Mouse (Mus musculus): ENCODE measurements at regions not wholly inside any gene's neighbourhood (a gene's known extent, or its start where the extent isn't known, plus 50 kb on each side); places are given as distances from the start of the nearest gene placed in this dataset.

DNA sequence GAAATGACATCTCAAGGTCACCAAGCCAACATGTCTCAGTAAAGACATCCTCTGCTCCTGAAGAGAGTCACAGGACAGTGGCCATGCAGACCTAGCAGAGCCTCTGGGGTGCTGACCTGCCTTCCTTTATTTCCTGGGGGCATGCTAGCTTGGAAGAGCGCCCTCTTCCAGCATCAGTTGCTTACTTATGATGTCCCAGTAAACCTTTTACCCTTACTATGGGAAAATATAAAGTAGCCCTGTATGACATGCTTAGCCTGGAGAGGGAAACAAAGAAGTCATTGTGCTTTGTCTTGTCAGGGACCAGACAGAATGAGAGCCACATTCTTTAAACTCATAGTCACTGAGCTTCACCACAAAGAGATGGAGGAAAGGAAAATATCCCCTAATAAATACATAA lies 82.9 kb downstream of the Postn start:
- DNase-seq: no peak

DNA sequence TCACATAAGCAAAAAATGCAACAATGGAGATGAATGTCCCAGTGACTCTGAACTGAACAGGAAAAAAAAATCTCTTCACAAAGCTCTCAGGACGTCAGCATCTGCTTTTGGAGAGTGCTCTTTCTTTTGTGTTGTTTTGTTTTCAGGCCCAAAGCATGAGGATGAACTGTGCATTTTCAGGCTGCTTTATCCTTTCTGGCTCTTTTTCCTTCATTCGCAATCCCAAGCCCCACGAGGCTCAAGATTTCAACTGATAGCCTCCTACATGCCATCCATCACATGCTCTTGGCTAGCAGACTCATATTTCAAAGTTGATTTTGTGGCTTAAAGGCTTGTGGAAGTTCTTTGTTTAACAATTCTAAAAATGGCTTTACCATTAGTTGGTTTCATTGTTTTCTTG lies 86.0 kb downstream of the Postn start:
- DNase-seq: no peak

DNA sequence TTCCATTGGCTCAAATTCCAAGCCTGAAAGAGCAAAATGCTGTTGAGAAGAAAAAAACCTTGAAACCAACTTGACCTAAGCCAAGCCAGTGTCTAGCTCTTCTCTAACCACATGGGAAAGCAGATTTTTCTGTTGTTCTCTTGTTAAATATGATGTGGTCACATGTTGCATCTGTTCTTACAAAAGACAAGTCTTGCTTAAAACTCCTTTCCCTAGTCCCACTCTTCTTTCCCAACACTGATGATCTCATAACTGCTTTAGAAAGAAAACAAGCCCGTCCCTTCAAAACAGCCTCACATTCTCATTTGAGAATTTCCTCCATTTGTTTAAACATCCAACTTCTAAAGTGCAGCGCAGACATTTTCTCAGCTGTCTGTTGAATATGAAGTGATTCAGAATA lies 96.5 kb downstream of the Postn start:
- no peak for DNase-seq

DNA sequence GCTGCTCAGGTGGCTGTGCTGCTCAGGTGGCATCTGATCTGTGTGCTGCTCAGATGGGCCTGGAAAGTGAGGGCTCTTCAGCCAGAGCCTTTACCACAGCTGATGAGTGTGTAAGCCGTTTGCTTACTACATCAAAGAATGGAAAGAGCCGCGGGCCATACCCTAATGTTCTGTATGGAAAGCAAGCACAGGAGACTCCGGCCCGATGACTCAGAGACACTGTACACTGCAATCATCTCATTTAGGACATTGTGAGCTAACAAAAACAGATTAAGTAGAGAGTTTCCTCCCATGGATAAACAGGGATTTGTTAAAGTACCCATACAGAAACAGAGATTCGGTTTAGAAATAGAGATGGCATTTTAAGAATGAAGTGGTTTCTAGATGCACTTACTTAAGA lies 100.5 kb downstream of the Postn start:
- no peak for DNase-seq

DNA sequence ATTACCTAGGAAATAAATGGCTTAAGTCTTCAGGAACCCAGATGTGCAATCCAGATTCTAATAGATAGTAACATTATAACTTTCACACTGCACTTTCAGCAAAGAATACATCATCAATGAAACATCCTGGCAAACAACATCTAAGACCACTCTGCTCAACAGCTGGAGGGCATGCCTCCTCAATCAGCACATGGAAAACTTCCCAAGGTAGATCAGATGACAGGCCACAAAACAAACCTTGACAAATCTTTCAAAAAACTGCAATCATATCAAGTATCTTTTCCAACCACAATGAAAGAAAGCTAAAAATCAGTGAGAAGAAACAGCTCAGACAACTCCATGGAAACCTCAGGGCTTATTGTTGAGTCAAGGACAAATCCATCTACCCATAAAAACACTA lies 105.2 kb downstream of the Postn start:
- DNase-seq: no peak

DNA sequence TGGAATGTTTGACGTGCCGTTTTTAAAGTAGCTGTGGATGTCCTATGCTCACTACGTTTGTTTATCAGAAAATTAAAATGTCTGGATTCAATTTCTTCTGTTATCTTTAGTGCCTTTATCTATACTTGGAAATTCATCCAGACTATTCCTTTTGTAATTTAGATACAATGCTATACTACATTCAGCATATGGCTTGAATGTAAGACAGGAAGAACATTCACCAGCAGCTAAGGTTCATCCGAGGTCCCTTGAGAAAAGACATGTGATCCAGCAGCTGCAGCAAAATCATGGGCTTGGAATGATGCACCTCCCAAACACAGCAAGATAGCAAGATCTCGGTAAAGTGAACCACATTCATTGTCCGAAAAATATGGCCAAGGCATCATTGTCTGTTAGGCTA lies 113.3 kb downstream of the Postn start:
- DNase-seq: no peak

DNA sequence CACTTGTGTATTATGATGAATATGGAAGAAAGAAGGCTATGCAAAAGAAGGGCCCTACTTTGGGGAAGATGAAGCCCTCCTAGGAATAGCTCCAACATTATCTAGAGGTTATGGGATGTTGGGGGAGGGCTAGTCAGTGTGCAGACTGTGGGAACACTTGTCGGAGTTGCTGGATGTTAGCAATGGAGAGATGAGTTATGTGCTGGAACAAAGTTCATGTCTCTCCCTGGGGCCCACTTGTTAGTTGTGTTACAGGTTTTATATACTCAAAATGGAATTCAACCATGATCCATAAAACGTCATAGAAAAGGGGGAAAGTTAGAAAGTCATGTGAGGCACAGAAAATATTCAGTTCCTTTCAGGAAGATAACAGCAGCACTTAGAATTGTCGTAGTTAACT lies 115.0 kb downstream of the Postn start:
- no peak for DNase-seq

DNA sequence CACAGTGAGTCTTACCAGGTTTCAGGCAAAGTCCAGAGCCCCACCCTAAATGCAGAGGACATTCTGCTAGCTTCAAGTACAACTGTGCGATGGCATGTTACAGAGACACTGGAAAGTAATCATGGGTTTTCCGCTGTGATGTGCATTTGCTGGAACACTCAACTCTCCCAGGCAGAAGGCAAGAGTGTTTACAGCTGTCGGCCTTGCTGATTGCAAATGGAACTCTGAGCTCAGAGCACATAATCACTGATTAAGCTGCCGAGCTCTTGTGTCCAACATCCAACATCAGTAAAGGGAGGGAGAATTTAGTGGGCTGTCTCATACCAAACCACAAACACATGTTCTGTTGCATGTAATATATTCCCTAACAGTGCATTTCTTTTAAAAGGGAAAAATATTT lies 117.1 kb downstream of the Postn start:
- no peak for DNase-seq

DNA sequence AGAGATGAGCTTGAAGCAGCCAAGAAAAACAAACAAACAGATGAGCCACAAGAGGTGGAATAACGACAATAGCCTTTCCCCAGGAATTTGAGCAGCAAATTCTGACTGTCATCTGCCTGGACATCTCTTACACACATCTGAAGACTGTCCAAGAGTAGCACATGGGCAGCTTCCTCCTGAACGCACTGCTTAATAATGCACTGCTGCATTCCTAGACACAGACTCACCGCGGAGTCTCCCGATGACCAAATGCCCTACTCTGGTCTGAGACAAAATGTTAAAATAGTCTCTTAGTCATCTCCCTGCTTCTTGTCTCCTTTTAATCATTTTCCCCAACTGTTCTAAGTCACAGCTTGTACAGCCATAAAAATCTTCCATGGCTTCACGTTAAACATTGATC lies 119.3 kb downstream of the Postn start:
- no peak for DNase-seq

DNA sequence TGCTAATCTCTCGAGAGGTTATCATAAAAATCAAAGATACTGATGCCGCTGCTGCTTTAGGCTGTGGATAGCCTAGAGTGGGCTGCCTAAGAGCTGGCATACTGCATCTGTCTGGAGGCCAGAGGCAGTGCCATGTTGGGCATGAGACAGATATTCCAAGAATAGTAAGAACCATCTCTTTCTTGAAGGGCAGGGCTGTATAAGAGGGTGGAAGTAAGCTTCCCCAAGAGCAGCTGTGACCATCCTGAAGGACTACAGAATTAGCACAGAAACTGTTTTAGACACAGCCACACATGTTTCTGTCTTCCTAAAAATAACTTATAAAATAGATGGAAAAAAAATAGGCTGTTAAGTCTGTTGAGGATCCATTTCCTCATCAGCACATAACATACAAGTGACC lies 126.4 kb downstream of the Postn start:
- no peak for DNase-seq

DNA sequence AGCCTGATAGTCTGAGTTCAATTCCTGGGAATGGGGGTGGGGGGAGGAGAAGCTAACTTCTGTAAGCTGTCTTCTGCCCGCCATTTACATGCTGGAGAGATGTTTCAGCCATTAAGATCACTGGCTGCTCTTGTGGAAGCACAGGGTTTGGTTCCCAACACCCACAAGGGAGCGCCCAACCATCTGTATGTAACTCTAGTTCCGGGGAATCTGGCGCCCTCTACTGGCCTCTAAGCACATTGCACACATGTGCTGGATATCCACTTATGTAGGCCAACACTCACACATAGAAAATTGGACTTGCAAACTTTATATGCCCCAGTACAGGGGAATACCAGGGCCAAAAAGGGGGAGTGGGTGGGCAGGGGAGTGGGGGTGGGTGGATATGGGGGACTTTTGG lies 126.9 kb downstream of the Postn start:
- peak in 1 of 2 experiments; percentile 1 for DNase-seq

DNA sequence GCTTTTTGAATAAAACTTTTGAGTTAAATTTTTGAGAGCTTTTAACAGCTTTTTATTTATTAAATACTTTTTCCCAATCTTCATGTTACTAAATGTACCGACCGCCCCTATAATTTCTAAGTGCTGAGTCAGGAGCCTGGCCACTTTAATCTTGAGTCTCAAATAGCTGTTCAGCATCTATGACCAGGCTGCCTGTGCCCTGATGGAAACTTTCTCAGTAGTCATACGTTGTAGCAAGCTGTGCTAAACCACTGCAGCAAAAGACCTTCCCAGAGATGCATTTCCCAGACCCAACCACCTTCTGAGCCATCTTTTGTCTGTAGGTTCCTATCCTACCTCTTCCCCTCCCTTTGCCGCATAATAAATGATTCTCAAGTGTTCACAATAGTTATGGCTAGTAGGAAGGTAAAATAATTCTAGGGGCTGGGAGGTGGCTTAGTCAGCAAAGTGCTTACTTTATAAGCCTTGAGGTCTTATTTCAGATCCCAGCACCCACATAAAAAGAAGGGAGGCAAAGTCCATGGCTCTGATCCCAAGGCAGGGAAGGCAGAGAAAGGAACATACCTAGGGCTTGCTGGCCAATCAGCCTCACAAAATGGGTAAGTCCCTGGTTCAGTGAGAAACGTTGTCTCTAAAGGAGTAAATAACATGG lies 129.5 kb downstream of the Postn start:
- DNase-seq: no peak

DNA sequence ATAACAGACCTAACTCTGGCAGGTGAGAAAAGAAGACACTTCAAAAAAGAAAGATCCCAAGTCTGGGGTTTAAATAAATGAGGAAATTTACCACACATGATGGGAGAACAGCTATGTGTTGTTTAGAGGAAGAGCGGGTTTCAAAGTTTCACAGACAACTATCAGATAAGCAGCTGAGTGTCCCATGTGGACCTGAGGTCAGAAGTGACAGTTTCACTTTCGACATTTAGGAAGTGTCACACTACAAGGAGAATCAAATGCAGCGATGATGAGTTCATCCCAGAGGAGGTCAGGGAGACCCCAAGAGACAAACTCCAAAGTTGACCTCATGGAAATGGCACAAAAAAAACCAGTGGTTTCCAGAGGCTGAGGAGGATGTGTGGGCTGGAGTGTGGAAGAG lies 132.7 kb downstream of the Postn start:
- no peak for DNase-seq

DNA sequence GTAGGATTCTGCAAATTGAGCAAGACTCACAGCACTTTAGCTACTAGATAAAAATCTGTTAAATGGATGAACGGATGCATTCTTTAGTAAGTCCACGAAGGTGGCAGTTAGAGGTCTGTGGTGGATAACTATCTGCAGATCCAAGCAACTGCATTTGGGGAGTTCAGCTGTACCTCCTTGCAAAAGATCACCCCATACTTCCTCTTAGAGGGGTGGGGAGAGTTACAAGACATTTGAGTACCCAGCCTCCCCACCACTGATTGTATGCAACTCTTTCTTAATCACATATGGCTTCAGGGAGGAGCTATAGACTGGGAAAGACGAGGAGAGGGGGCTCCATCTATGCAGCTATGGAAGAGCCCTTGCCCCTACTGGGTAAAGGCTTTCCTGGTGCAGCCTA lies 144.1 kb downstream of the Postn start:
- no peak for DNase-seq

DNA sequence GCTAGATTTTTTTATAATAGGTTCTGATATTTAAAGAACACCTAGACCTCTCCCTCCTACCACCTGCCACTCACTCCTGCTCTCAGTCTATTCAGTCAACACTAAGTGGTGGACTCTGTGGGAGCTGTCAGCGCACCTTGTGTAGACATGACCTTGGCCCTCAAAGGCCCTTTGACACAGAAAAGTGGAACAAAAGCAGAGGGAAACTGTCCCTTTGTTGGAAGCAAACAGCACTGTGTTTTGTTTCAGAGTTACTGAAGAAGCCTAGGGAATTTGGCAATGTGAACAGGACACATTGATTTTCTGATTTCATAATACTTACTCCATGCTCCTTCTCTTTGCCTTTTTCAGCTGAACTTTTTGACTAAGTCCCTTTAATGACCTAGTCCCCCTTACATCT lies 146.7 kb downstream of the Postn start:
- no peak for DNase-seq

DNA sequence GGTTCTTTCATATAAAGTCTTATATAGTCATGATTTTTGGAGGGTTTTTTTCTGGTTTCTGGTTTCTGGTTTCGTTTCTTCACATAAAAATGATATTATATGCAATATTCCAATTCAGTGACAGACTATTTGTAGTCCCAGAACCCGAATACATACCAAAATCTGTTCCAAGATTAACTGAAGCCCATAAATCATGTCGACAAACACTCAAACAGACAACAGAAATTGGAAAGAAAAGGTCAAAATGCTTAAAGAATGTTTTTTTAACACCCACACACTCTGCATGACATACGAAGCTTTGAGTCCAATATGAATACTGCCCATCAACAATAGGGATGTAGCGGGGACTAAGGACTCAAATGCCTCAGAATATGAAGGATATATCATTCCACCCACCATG lies 148.0 kb downstream of the Postn start:
- DNase-seq: no peak

DNA sequence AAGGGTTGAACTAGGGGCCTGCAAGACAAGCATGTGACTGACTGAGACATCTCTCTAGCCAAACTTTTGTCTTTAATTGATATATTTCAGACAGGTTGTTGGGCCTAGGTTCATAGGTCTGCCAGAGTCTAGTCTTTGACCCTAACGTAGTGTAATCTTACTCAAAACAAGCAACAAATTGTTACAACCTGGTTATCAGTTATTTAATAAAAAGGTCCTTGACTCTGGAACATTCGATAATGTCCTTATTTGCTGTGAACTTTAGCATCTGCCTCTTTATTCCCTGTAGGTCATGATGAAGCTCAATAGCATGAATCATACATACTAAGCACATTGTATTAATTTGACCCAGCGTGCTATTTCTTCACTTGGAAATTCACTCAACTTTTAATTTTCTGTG lies 156.3 kb downstream of the Postn start:
- DNase-seq: no peak

DNA sequence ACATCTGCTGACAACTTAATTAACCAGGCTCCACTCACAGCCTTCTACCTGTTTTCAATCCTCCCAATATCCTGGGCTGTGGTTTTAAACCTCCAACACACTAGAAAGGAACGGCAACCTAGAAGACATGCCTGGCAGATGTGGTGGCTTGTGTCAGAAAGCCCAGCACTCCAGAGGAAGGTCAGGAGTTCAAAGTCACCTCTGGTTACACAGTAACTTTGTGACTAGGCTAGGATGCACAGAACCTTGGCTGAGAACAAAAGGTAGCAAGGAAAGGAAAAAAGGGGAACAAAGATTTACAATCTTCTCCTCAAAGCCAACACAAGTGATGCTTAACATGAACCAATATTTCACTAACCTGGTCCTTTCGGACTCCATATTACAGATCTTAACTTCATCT lies 161.8 kb downstream of the Postn start:
- DNase-seq: no peak

DNA sequence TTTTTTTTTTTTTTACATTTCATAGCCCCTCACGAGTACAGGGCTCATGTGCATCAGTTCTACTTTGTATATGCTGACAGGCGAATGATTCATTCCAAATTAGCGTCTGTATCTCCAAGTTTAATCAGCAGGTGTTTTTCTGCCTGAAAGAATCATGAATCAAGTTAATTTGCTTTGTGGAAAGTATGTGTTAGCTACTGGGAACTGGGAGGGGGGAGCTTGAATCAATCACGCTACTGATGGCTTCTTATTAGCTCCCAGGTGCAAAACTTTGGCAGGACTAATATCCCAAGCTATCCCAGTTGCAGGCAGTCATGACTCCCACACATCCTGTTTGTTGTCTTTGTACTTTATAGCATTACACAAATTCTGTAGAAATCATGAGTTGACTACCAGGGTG lies 165.7 kb downstream of the Postn start:
- no peak for DNase-seq

DNA sequence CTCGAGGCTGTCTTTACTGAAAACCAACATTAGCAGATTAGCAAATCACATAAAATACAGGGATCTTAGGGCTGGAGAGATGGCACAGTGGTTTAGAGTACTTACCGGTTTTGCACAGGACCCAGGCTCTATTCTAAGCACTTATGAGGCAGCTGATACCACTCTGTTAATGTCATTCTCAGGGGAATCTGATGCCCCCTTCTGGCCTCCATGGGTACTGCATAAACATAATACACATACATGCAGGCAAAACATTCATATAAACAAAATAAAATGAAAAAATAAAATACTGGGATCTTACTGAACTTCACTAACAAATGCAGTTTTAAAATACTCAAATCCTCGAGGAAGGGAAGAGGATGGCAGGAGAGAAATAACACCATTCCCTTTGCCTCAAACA lies 164.3 kb upstream of the Supt20 start:
- peak in 1 of 2 experiments; percentile 4 for DNase-seq

DNA sequence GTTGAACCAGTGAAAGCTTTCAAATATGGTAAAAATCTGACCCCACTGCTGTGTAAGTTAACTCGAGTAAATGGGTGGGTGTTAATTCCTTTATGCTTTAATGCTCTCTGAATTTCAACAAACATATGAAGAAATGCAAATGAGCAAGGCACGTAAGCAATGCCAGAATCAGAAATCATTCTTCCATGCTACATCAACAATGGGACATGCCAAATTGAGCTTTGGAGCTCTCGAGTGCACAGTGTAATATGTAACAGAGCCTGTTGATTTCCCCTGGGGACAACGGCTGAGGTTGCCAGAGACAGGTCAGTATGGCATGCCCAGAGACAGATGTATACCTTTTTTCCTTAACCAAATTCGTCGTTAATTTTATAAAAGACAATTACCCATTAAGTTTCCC lies 162.4 kb upstream of the Supt20 start:
- no peak for DNase-seq

DNA sequence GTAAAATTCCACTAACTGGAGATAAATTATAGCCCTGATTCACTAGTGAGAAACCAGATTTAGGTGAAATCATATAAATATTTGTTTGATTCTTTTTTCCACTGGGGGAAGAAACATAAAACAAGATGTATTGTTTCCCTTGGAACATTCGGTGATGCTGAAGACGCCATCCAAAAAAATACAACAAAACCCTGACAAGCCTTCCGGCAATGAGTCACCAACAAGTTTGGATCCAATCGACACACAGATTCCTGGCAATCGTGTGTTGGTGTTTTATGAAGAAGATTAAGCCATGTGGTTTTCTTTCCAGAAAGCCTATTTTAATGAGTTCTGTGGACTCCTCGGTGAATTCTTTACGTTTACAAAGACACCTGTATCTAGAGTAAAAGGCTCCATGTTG lies 157.2 kb upstream of the Supt20 start:
- DNase-seq: no peak

DNA sequence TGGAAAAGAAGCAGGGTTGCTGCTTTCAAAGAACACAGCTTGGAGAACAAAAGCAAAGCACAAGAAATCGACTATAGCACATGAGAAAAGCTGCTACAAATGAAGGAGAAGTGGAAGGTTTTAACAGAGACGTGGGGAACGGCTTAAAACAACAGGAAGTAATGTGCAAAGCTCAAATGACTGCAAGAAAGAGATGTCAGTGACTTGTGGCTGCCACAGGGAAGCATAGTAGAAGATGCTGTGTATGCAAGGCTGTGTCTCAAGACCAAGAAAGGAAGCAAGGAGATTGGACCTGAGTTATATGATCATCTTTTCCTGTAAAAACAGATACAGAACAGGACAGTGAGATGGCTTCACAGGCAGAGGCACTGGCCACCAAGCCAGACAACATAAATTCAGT lies 154.6 kb upstream of the Supt20 start:
- DNase-seq: no peak

DNA sequence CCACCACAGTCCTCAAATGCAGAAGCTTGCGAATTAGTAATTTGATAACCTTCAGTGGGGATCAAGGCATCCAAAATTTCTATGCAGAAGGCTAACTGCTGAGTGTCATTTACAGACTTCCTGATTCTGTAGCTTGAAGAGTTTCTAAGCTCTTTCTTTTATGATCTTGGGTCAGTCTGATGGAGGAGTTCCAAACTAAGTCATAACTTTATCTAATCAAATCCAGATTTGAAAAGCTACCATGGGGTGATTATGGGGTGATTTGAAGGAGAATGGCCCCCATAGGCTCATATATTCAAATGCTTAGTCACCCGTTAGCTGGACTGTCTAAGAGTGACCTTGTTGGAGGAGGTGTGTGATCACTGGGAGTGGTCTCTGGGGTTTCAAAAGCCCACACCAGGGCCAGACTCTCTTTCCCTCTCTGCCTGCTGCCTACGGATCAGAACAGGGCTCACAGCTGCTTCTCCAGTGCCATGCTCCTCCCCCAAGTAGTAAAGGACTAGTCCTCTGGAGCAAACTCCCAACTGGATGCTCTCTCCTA lies 152.0 kb upstream of the Supt20 start:
- no peak for DNase-seq

DNA sequence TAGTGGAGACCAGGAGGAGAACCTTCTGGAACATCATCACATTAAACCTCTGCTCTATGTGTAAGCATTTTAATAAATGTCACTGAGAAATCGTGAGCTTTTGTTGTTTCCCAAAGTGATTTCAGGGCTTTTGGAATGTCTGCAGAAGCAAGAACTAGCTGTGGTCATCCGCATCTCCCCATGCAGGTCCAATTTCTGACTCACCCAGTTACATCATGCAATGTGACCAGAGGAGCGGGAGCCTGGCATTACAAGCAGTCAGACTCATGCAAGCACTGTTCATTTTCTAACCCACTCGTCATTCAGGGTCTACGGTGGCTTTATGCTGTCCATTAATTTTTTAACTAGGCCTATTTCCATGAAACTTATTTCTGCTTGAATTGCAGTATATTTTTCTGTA lies 151.2 kb upstream of the Supt20 start:
- no peak for DNase-seq

DNA sequence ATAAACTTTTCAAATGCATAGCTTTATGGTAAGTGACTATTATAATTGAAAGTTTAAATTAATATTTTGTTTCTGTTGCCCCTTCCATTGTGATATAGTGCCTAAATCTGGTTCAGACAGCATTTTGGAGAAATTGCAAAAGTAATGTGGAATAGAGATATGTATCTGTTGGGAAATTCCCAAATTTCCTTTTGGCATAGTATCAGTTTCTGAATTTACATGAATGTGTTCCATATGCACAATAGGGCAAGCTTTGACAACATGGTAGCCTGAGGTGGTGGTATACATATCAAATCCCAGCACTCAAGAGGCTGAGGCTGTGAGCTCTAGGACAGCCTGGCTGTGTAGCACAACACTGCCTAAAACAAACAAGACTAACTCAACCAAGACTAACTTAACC lies 147.2 kb upstream of the Supt20 start:
- DNase-seq: no peak
